Mouse (Mus musculus): Measurements from ENCODE around the gene V1rd19. TPM values are rescaled to one million over a fixed set of nuclear protein-coding genes. Genes with fewer than 3 reads are reported as not detected.
"Not testable (repeated sequence)": the region's sequence is repeated elsewhere in the genome, so short reads cannot be mapped to it uniquely, and the experiment has no call there.

Gene V1rd19
- polyA plus RNA-seq (2017; shearing (Covaris generic)), result under 1 TPM in 1 of 2 experiments, not detected in 1; 0.20 TPM

- no peak for ATAC-seq
Observed at GRCm38 (mm10) chr7:24001391-24001790, at the start of gene V1rd19. Gene V1rd19, plus strand, starts transcription at chr7:24001691.

GRCm38 (mm10) chr7:23968044-23968443, 33.4 kb upstream of the V1rd19 start:
- ATAC-seq, result not testable (repeated sequence)

- not testable (repeated sequence) for ATAC-seq
Observed at GRCm38 (mm10) chr7:23974315-23974714, 27.2 kb upstream of the V1rd19 start, which contains the start of gene Vmn1r181. Gene Vmn1r181, plus strand, starts transcription at chr7:23974615.

- ATAC-seq, result no peak
Observed at GRCm38 (mm10) chr7:24052660-24053304, 51.3 kb downstream of the V1rd19 start, which contains the start of gene Vmn1r183. Gene Vmn1r183, plus strand, starts transcription at chr7:24053254.

Other genes starting within 250 kb of the V1rd19 start
- not detected for gene Vmn1r174, start 249.4 kb upstream of the V1rd19 start, polyA plus RNA-seq (2017; shearing (Covaris generic))
- not detected for gene Vmn1r175, start 191.0 kb upstream of the V1rd19 start, polyA plus RNA-seq (2017; shearing (Covaris generic))
- gene Vmn1r176, start 164.3 kb upstream of the V1rd19 start, polyA plus RNA-seq (2017; shearing (Covaris generic)), result not detected
- not detected for gene Vmn1r177, start 135.2 kb upstream of the V1rd19 start, polyA plus RNA-seq (2017; shearing (Covaris generic))
- not detected for gene Vmn1r178, start 109.7 kb upstream of the V1rd19 start, polyA plus RNA-seq (2017; shearing (Covaris generic))
- under 1 TPM in 1 of 2 experiments, not detected in 1; 0.11 TPM for gene Vmn1r179, start 74.7 kb upstream of the V1rd19 start, polyA plus RNA-seq (2017; shearing (Covaris generic))
- gene Vmn1r180, start 51.1 kb upstream of the V1rd19 start, polyA plus RNA-seq (2017; shearing (Covaris generic)), result not detected
- gene Vmn1r181, start 27.1 kb upstream of the V1rd19 start, polyA plus RNA-seq (2017; shearing (Covaris generic)), result not detected
- gene Vmn1r183, start 51.6 kb downstream of the V1rd19 start, polyA plus RNA-seq (2017; shearing (Covaris generic)), result under 1 TPM in 1 of 2 experiments, not detected in 1; 0.26 TPM
- gene Zfp180, start 80.2 kb downstream of the V1rd19 start, polyA plus RNA-seq (2017; shearing (Covaris generic)), result 10 to 100 TPM; 16.1 to 20.2 TPM
- 1 to 10 TPM in 1 of 2 experiments, under 1 TPM in 1; 0.96 to 1.2 TPM for gene Zfp112, start 110.6 kb downstream of the V1rd19 start, polyA plus RNA-seq (2017; shearing (Covaris generic))
- gene Zfp235, start 132.5 kb downstream of the V1rd19 start, polyA plus RNA-seq (2017; shearing (Covaris generic)), result 10 to 100 TPM; 10.9 to 15.5 TPM
- under 1 TPM; 0.51 to 0.62 TPM for gene Zfp114, start 173.4 kb downstream of the V1rd19 start, polyA plus RNA-seq (2017; shearing (Covaris generic))
- under 1 TPM; 0.58 to 0.78 TPM for gene Zfp111, start 209.8 kb downstream of the V1rd19 start, polyA plus RNA-seq (2017; shearing (Covaris generic))
- 1 to 10 TPM; 1.8 to 2.7 TPM for gene Zfp109, start 235.9 kb downstream of the V1rd19 start, polyA plus RNA-seq (2017; shearing (Covaris generic))

Measured in activated CD4-positive, CD25-positive, alpha-beta regulatory T cell, adult 4 months (primary cell).